Mouse (Mus musculus) MEL (cell line): ENCODE data around the gene Tpra1. TPM values are rescaled to one million over a fixed set of nuclear protein-coding genes. Genes with fewer than 3 reads are reported as not detected.

Source experiments
- DNase-seq: peaks from one replicate; pipeline ENCODE4 v3.0.0; 2011; ENCODE audit warnings: low read depth, low spot score
- H3K27ac ChIP-seq: 2 replicates; pipeline ENCODE4 v1.5.1; 2012; ENCODE audit warnings: low read depth, mild to moderate bottlenecking, control low read depth, low read length, moderate library complexity; ENCODE audit not compliant: control insufficient read depth
- H3K27me3 ChIP-seq, 2 experiments: fragments of 150-350 bp in 1 of 2; sonication (generic) in 1 of 2; 2 replicates each; pipeline ENCODE4 v1.6.1; 2012; ENCODE audit warnings: low read length in 2 of 2, mild to moderate bottlenecking in 2 of 2, improper control_type of control experiment in 1 of 2, moderate library complexity in 1 of 2; ENCODE audit not compliant: insufficient read depth in 2 of 2, control insufficient read depth in 1 of 2
- H3K36me3 ChIP-seq, 2 experiments: 2 replicates each; pipeline ENCODE4 v1.6.1; 2012 to 2014; ENCODE audit warnings: low read length in 2 of 2, improper control_type of control experiment in 1 of 2, inconsistent platforms in 1 of 2, mild to moderate bottlenecking in 1 of 2; ENCODE audit not compliant: insufficient read depth in 2 of 2, control insufficient read depth in 1 of 2
- H3K4me1 ChIP-seq, 2 experiments: fragments of 150-350 bp in 1 of 2; sonication (generic) in 1 of 2; 2 replicates each; pipeline ENCODE4 v1.6.1; 2012; ENCODE audit warnings: low read length in 2 of 2, improper control_type of control experiment in 1 of 2, mild to moderate bottlenecking in 1 of 2; ENCODE audit not compliant: insufficient read depth in 2 of 2, control insufficient read depth in 1 of 2
- H3K4me3 ChIP-seq, 2 experiments: fragments of 150-350 bp in 1 of 2; sonication (generic) in 1 of 2; 2 replicates each; pipeline ENCODE4 v1.5.1; 2012; ENCODE audit warnings: low read depth in 2 of 2, low read length in 2 of 2, mild to moderate bottlenecking in 2 of 2, moderate library complexity in 2 of 2, control low read depth in 1 of 2, improper control_type of control experiment in 1 of 2; ENCODE audit not compliant: control insufficient read depth in 1 of 2, insufficient read depth in 1 of 2
- H3K79me2 ChIP-seq: 2 replicates; pipeline ENCODE4 v1.6.1; 2012; ENCODE audit warnings: mild to moderate bottlenecking, low read length, moderate library complexity; ENCODE audit not compliant: control insufficient read depth, poor library complexity, insufficient read depth
- H3K9ac ChIP-seq: 2 replicates; pipeline ENCODE4 v1.6.1; 2012; ENCODE audit warnings: low read depth, mild to moderate bottlenecking, control low read depth, low read length, moderate library complexity; ENCODE audit not compliant: control insufficient read depth, poor library complexity, severe bottlenecking
- H3K9me3 ChIP-seq: fragments of 150-350 bp; sonication (generic); replicated peaks from 2 replicates; pipeline ENCODE4 v1.6.1; 2012; ENCODE audit warnings: mild to moderate bottlenecking, low read length, improper control_type of control experiment, moderate library complexity; ENCODE audit not compliant: insufficient read depth
- BHLHE40 ChIP-seq: IDR thresholded peaks from 2 replicates; pipeline ENCODE4 v1.6.1; 2012; ENCODE audit warnings: low read depth, mild to moderate bottlenecking, inconsistent platforms, low read length, improper control_type of control experiment, borderline replicate concordance
- CHD1 ChIP-seq: IDR thresholded peaks from 2 replicates; pipeline ENCODE4 v1.6.1; 2012; ENCODE audit warnings: low read depth, mild to moderate bottlenecking, inconsistent platforms, low read length, improper control_type of control experiment
- E2F4 ChIP-seq: IDR thresholded peaks from 2 replicates; pipeline ENCODE4 v1.6.1; 2011; ENCODE audit warnings: low read depth, low read length, improper control_type of control experiment, borderline replicate concordance
- EP300 ChIP-seq, 2 experiments: IDR thresholded peaks; 2 replicates each; pipeline ENCODE4 v1.6.1; 2011; ENCODE audit warnings: improper control_type of control experiment in 2 of 2, low read length in 2 of 2, low read depth in 1 of 2, mild to moderate bottlenecking in 1 of 2
- ETS1 ChIP-seq: IDR thresholded peaks from 2 replicates; pipeline ENCODE4 v1.6.1; 2012; ENCODE audit warnings: low read depth, mild to moderate bottlenecking, inconsistent platforms, low read length, improper control_type of control experiment, moderate library complexity
- GABPA ChIP-seq: IDR thresholded peaks from 2 replicates; pipeline ENCODE4 v1.6.1; 2012; ENCODE audit warnings: low read depth, mild to moderate bottlenecking, inconsistent platforms, low read length, improper control_type of control experiment, moderate library complexity
- GATA1 ChIP-seq: IDR thresholded peaks from 2 replicates; pipeline ENCODE4 v1.6.1; 2011; ENCODE audit warnings: low read depth, low read length, improper control_type of control experiment
- HCFC1 ChIP-seq: IDR thresholded peaks from 2 replicates; pipeline ENCODE4 v1.6.1; 2012; ENCODE audit warnings: low read depth, mild to moderate bottlenecking, inconsistent platforms, low read length, improper control_type of control experiment, moderate library complexity
- MAFK ChIP-seq: IDR thresholded peaks from 2 replicates; pipeline ENCODE4 v1.6.1; 2011; ENCODE audit warnings: low read depth, mild to moderate bottlenecking, low read length, improper control_type of control experiment, borderline replicate concordance
- MAX ChIP-seq: IDR thresholded peaks from 2 replicates; pipeline ENCODE4 v1.6.1; 2011; ENCODE audit warnings: low read length, improper control_type of control experiment
- MAZ ChIP-seq: IDR thresholded peaks from 2 replicates; pipeline ENCODE4 v1.6.1; 2012; ENCODE audit warnings: low read depth, mild to moderate bottlenecking, inconsistent platforms, low read length, improper control_type of control experiment
- MXI1 ChIP-seq: IDR thresholded peaks from 2 replicates; pipeline ENCODE4 v1.6.1; 2011; ENCODE audit warnings: mild to moderate bottlenecking, low read depth, low read length, improper control_type of control experiment
- MYC ChIP-seq: IDR thresholded peaks from 2 replicates; pipeline ENCODE4 v1.6.1; 2011; ENCODE audit warnings: low read depth, mild to moderate bottlenecking, low read length, improper control_type of control experiment, moderate library complexity
- NELFE ChIP-seq: IDR thresholded peaks from 2 replicates; pipeline ENCODE4 v1.6.1; 2011; ENCODE audit warnings: low read depth, low read length, improper control_type of control experiment
- NRF1 ChIP-seq: IDR thresholded peaks from 2 replicates; pipeline ENCODE4 v1.6.1; 2014; ENCODE audit warnings: low read depth, mild to moderate bottlenecking, inconsistent platforms, low read length, improper control_type of control experiment, moderate library complexity; ENCODE audit not compliant: poor library complexity, insufficient read depth, severe bottlenecking
- POLR2A ChIP-seq, 2 experiments: IDR thresholded peaks; 2 replicates each; pipeline ENCODE4 v1.6.1; 2011 to 2012; ENCODE audit warnings: low read length in 2 of 2, mild to moderate bottlenecking in 2 of 2, control low read depth in 1 of 2, improper control_type of control experiment in 1 of 2, low read depth in 1 of 2, moderate library complexity in 1 of 2; ENCODE audit not compliant: control insufficient read depth in 1 of 2, insufficient read depth in 1 of 2, poor library complexity in 1 of 2
- RCOR1 ChIP-seq: IDR thresholded peaks from 2 replicates; pipeline ENCODE4 v1.6.1; 2012; ENCODE audit warnings: low read depth, mild to moderate bottlenecking, inconsistent platforms, low read length, improper control_type of control experiment
- SIN3A ChIP-seq: IDR thresholded peaks from 2 replicates; pipeline ENCODE4 v1.6.1; 2012; ENCODE audit warnings: low read length, improper control_type of control experiment, inconsistent platforms
- SMC3 ChIP-seq: IDR thresholded peaks from 2 replicates; pipeline ENCODE4 v1.6.1; 2011; ENCODE audit warnings: low read depth, low read length, improper control_type of control experiment
- TAL1 ChIP-seq: IDR thresholded peaks from 2 replicates; pipeline ENCODE4 v1.6.1; 2012; ENCODE audit warnings: mild to moderate bottlenecking, inconsistent platforms, low read length, moderate library complexity, mixed read lengths
- TBP ChIP-seq: IDR thresholded peaks from 2 replicates; pipeline ENCODE4 v1.8.0; 2011; ENCODE audit warnings: low read depth, low read length, improper control_type of control experiment
- TCF12 ChIP-seq: IDR thresholded peaks from 2 replicates; pipeline ENCODE4 v1.6.1; 2014; ENCODE audit warnings: low read depth, mild to moderate bottlenecking, inconsistent platforms, low read length, improper control_type of control experiment, moderate library complexity
- USF1 ChIP-seq: IDR thresholded peaks from 2 replicates; pipeline ENCODE4 v1.6.1; 2014; ENCODE audit warnings: low read depth, mild to moderate bottlenecking, inconsistent platforms, low read length, improper control_type of control experiment, moderate library complexity
- ZC3H11A ChIP-seq: IDR thresholded peaks from 2 replicates; pipeline ENCODE4 v1.6.1; 2012; ENCODE audit warnings: low read depth, mild to moderate bottlenecking, inconsistent platforms, low read length, improper control_type of control experiment
- ZKSCAN1 ChIP-seq: IDR thresholded peaks from 2 replicates; pipeline ENCODE4 v1.6.1; 2012; ENCODE audit warnings: low read depth, mild to moderate bottlenecking, inconsistent platforms, low read length, improper control_type of control experiment, moderate library complexity
- ZNF384 ChIP-seq: IDR thresholded peaks from 2 replicates; pipeline ENCODE4 v1.6.1; 2012; ENCODE audit warnings: low read depth, mild to moderate bottlenecking, inconsistent platforms, low read length, improper control_type of control experiment
- polyA plus RNA-seq, 2 experiments: library from polyadenylated mRNA; stranded (reverse) in 1 of 2; unstranded in 1 of 2; fragments of >175 nt in 1 of 2; fragments of >200 nt in 1 of 2; gene quantifications; 2 replicates each; pipeline versions ENCODE4 v1.2.1 to v1.2.4; 2012; ENCODE audit warnings: low replicate concordance in 2 of 2, low read depth in 1 of 2; ENCODE audit not compliant: insufficient read length in 2 of 2, insufficient read depth in 1 of 2, missing spikeins in 1 of 2
- total RNA-seq: library from RNA; depleted of rRNA; stranded (reverse); fragments of 300-350 nt; gene quantifications from 2 replicates; pipeline ENCODE4 v1.2.3, GENCODE M21; 2012

Tpra1 gene
- total and polyA plus RNA-seq, 3 experiments, result 22.9 to 42.4 TPM; not detected in 1

GRCm38 (mm10) chr6:88914799-88915198 is 12.7 kb downstream of the Tpra1 start:
- peaks cover 7 to 18% of the 10 kb centered on the region in 2 experiments; a peak in 3 of 4 replicates for H3K4me1 ChIP-seq

GRCm38 (mm10) chr6:88915510-88915909 is 13.5 kb downstream of the Tpra1 start:
- no peaks in the 10 kb centered on the region for H3K27me3 ChIP-seq
- peak overlapping the region; percentile 94 for H3K27ac ChIP-seq
- peaks cover 7 to 18% of the 10 kb centered on the region in 2 experiments; a peak in 3 of 4 replicates for H3K4me1 ChIP-seq
- TF ChIP-seq ZNF384 (no peak), E2F4 (no peak), MYC (peak; percentile 93), TCF12 (peak; percentile 99), HCFC1 (no peak), TBP (peak; percentile 48; the same call in 1 of the 2 replicates), NRF1 (no peak), MAZ (no peak), RCOR1 (peak; percentile 67; the same call in 1 of the 2 replicates), GABPA (no peak), GATA1 (peak; percentile 98), USF1 (peak; percentile 88), BHLHE40 (peak; percentile 99), MAFK (peak; percentile 69; the same call in 1 of the 2 replicates), SMC3 (no peak), ETS1 (peak; percentile 91), SIN3A (peak; percentile 80), CHD1 (no peak), MXI1 (peak; percentile 90), MAX (peak; percentile 94), EP300 (IDR thresholded peaks at IDR 0.05; ENCODE audit: low read depth in 1 of 2, low read length in 2 of 2) (peak; percentile 94 to 97), TAL1 (peak; percentile 99)
- no peaks in the 10 kb centered on the region for H3K9me3 ChIP-seq
- H3K79me2 ChIP-seq, result no peaks in the 10 kb centered on the region
- H3K36me3 ChIP-seq, result peaks cover 0 to 13% of the 10 kb centered on the region in 2 experiments; a peak in 2 of 4 replicates
- peak overlapping the region; percentile 29 for H3K9ac ChIP-seq
- DNase-seq, result peak; percentile 94
- H3K4me3 ChIP-seq, result no peak overlapping the region; a peak in 1 of 4 replicates

More at GRCm38 (mm10) chr6:88914799-88915198, 12.7 kb downstream of the Tpra1 start:
- H3K27me3 ChIP-seq, result no peaks in the 10 kb centered on the region
- no peaks in the 10 kb centered on the region for H3K79me2 ChIP-seq
- peaks cover 0 to 13% of the 10 kb centered on the region in 2 experiments; a peak in 2 of 4 replicates for H3K36me3 ChIP-seq
- no peak overlapping the region for H3K4me3 ChIP-seq
- H3K9me3 ChIP-seq, result no peaks in the 10 kb centered on the region
- H3K9ac ChIP-seq, result no peak overlapping the region
- H3K27ac ChIP-seq, result peak overlapping the region; percentile 94
- DNase-seq, result no peak
- TF ChIP-seq MYC (no peak), ZKSCAN1 (no peak), MAZ (no peak), POLR2A (IDR thresholded peaks at IDR 0.05; ENCODE audit: control insufficient read depth in 1 of 2, insufficient read depth in 1 of 2, low read depth in 1 of 2, low read length in 2 of 2, poor library complexity in 1 of 2) (no peak), BHLHE40 (no peak), ETS1 (no peak), SMC3 (no peak), TAL1 (no peak), ZC3H11A (no peak), NELFE (no peak)
- TF ChIP-seq, all 39 proteins: peak for 0
